Mouse (Mus musculus): ENCODE data around the gene Gm867.

Gene Gm867

GRCm38 (mm10) chr10:75894601-75895000 is 45.9 kb downstream of the Gm867 start:
- CTCF ChIA-PET = interaction anchor here in 3 of 4 experiments (1.1 to 3.5 kb wide), 6 partner anchors 12 to 130 kb away, joined by 3 to 15 read pairs (median 4); no protein-coding TSS in a partner anchor
- POLR2A ChIA-PET = interaction anchor here in 3 of 4 experiments (0.5 to 5.6 kb wide), 20 partner anchors 12 to 335 kb away, joined by 3 to 46 read pairs (median 4); partner anchors contain the start of genes Mmp11 (in 2 of the 3), Chchd10 (in 1 of the 3), Gm867 (in 1 of the 3) and Mif (in 1 of the 3)

- ChIA-PET CTCF (interaction anchor here (0.5 to 3.5 kb wide), 6 partner anchors 10 to 128 kb away, joined by 3 to 15 read pairs (median 5); partner anchors contain the start of gene Ddt (in 1 of the 4)), POLR2A (interaction anchor here (0.5 to 5.6 kb wide), 19 partner anchors 10 to 62 kb away, joined by 3 to 46 read pairs (median 4); partner anchors contain the start of genes Mmp11 (in 2 of the 4), Smarcb1 (in 2 of the 4), Chchd10 (in 1 of the 4) and Mif (in 1 of the 4))
Measured at GRCm38 (mm10) chr10:75893089-75893750, 47.3 kb downstream of the Gm867 start, which contains the start of gene Derl3. Gene Derl3, plus strand, starts transcription at chr10:75893413.

- CTCF ChIA-PET = interaction anchor here in 2 of 4 experiments (0.5 kb wide), 2 partner anchors 41 to 61 kb away, joined by 7 to 9 read pairs; no protein-coding TSS in a partner anchor
- POLR2A ChIA-PET = interaction anchor here in 2 of 4 experiments (0.5 to 2.7 kb wide), 9 partner anchors 11 to 48 kb away, joined by 3 to 10 read pairs (median 5); partner anchors contain the start of gene Mif (in 1 of the 2)
Measured at GRCm38 (mm10) chr10:75889406-75890153, 50.9 kb downstream of the Gm867 start.
